Mouse (Mus musculus) neural tube, embryonic 14.5 days (tissue): Measurements from ENCODE around the gene Plxna4. TPM values are rescaled to one million over a fixed set of nuclear protein-coding genes. Genes with fewer than 3 reads are reported as not detected.

Experiments used
- ATAC-seq: fragments of 200-750 bp; cut with Nextera tagmentation; 2 replicates; pipeline ENCODE4 v1.8.0; 2017; ENCODE audit warnings: low read depth, mild to moderate bottlenecking, moderate TSS enrichment, moderate library complexity
- H3K27ac ChIP-seq: fragments of 300-500 bp; sonication (generic); 2 replicates; pipeline ENCODE4 v1.5.1; 2014; ENCODE audit warnings: low read depth, mild to moderate bottlenecking, control low read depth, low read length, moderate library complexity, mixed read lengths
- H3K27me3 ChIP-seq: fragments of 300-500 bp; sonication (generic); 2 replicates; pipeline ENCODE4 v1.6.1; 2014; ENCODE audit warnings: low read length; ENCODE audit not compliant: control insufficient read depth, insufficient read depth
- H3K36me3 ChIP-seq: fragments of 300-500 bp; sonication (generic); 2 replicates; pipeline ENCODE4 v1.6.1; 2014; ENCODE audit warnings: low read length, mixed read lengths; ENCODE audit not compliant: control insufficient read depth, insufficient read depth
- H3K4me1 ChIP-seq: fragments of 300-500 bp; sonication (generic); 2 replicates; pipeline ENCODE4 v1.6.1; 2014; ENCODE audit warnings: low read length; ENCODE audit not compliant: control insufficient read depth, insufficient read depth
- H3K4me2 ChIP-seq: fragments of 300-500 bp; sonication (generic); 2 replicates; pipeline ENCODE4 v1.6.1; 2014; ENCODE audit warnings: mild to moderate bottlenecking, low read depth, low read length, control low read depth
- H3K4me3 ChIP-seq: fragments of 300-500 bp; sonication (generic); 2 replicates; pipeline ENCODE4 v1.5.1; 2014; ENCODE audit warnings: low read depth, low read length, control low read depth, mixed read lengths
- H3K9ac ChIP-seq: fragments of 300-500 bp; sonication (generic); replicated peaks from 2 replicates; pipeline ENCODE4 v1.6.1; 2014; ENCODE audit warnings: low read depth, mild to moderate bottlenecking, control low read depth, low read length, mixed read lengths
- H3K9me3 ChIP-seq: fragments of 300-500 bp; sonication (generic); 2 replicates; pipeline ENCODE4 v1.6.1; 2016; ENCODE audit warnings: low read length; ENCODE audit not compliant: control insufficient read depth
- WGBS: fragments of 180-500 bp; shearing (Covaris S2); extraction: QIAGEN DNeasy Blood & Tissue Kit; methylation state at CpG from one replicate; pipeline ENCODE4 v1.1.7; 2014; 5-methylcytosine and 5-hydroxymethylcytosine counted together
- polyA plus RNA-seq: library from polyadenylated mRNA; unstranded; fragments of >200 nt; fragmentation: Nextera tagmentation; extraction: Ambion mirVana; gene quantifications from 2 replicates; pipeline ENCODE4 v1.2.1, GENCODE M21; 2014

Gene Plxna4
- polyA plus RNA-seq, 1 experiment from 2014 or later: 25.1 TPM

- H3K9ac ChIP-seq: no peak overlapping the region
- H3K27ac ChIP-seq: no peak overlapping the region
- no peaks in the 10 kb centered on the region for H3K9me3 ChIP-seq
- no peaks in the 10 kb centered on the region for H3K27me3 ChIP-seq
- no peak for ATAC-seq
- 89% methylated on average over 5 of the region's 5 CpGs for WGBS
- 0 out of 2 replicates have a peak, but pooled peaks cover 1% of the 10 kb centered on the region for H3K4me1 ChIP-seq
- no peak overlapping the region for H3K4me2 ChIP-seq
- no peak overlapping the region for H3K4me3 ChIP-seq
- H3K36me3 ChIP-seq: no peaks in the 10 kb centered on the region
These were observed 16.5 kb downstream of the Plxna4 start for GRCm38 (mm10) chr6:32571485-32571884.

- no peak for ATAC-seq
- Histone ChIP-seq H3K4me3 (no peak overlapping the region), H3K27ac (no peak overlapping the region), H3K4me2 (no peak overlapping the region), H3K9ac (no peak overlapping the region), H3K36me3 (no peaks in the 10 kb centered on the region), H3K9me3 (no peaks in the 10 kb centered on the region), H3K27me3 (no peaks in the 10 kb centered on the region), H3K4me1 (no peaks in the 10 kb centered on the region)
- WGBS: 36% methylated on average over 3 of the region's 3 CpGs
These were observed 17.5 kb downstream of the Plxna4 start for GRCm38 (mm10) chr6:32570445-32570844.

GRCm38 (mm10) chr6:32569919-32570318 lies 18.1 kb downstream of the Plxna4 start:
- Histone ChIP-seq H3K4me3 (no peak overlapping the region), H3K4me1 (no peaks in the 10 kb centered on the region), H3K27me3 (no peaks in the 10 kb centered on the region), H3K9me3 (no peaks in the 10 kb centered on the region), H3K4me2 (no peak overlapping the region), H3K36me3 (no peaks in the 10 kb centered on the region), H3K27ac (no peak overlapping the region), H3K9ac (no peak overlapping the region)
- no peak for ATAC-seq
- WGBS: 85% methylated on average over 3 of the region's 3 CpGs

- ATAC-seq: no peak
- H3K4me2 ChIP-seq: no peak overlapping the region
- H3K9me3 ChIP-seq: no peaks in the 10 kb centered on the region
- H3K27me3 ChIP-seq: no peaks in the 10 kb centered on the region
- H3K4me1 ChIP-seq: no peaks in the 10 kb centered on the region
- H3K27ac ChIP-seq: no peak overlapping the region
- H3K4me3 ChIP-seq: no peak overlapping the region
- 88% methylated on average over 1 of the region's 1 CpGs for WGBS
- no peak overlapping the region for H3K9ac ChIP-seq
- H3K36me3 ChIP-seq: no peaks in the 10 kb centered on the region
These were observed 41.1 kb downstream of the Plxna4 start for GRCm38 (mm10) chr6:32546915-32547314.

- no peak for ATAC-seq
- Histone ChIP-seq H3K27me3 (no peaks in the 10 kb centered on the region), H3K9ac (no peak overlapping the region), H3K27ac (no peak overlapping the region), H3K9me3 (no peaks in the 10 kb centered on the region), H3K36me3 (no peaks in the 10 kb centered on the region), H3K4me3 (no peak overlapping the region), H3K4me2 (no peak overlapping the region), H3K4me1 (no peaks in the 10 kb centered on the region)
- 89% methylated on average over 3 of the region's 3 CpGs for WGBS
These were observed 44.0 kb downstream of the Plxna4 start for GRCm38 (mm10) chr6:32544021-32544420.

- Histone ChIP-seq H3K9ac (no peak overlapping the region), H3K27me3 (no peaks in the 10 kb centered on the region), H3K9me3 (no peaks in the 10 kb centered on the region), H3K36me3 (no peaks in the 10 kb centered on the region), H3K27ac (no peak overlapping the region), H3K4me1 (no peaks in the 10 kb centered on the region), H3K4me3 (no peak overlapping the region), H3K4me2 (no peak overlapping the region)
- ATAC-seq: no peak
- WGBS: 91% methylated on average over 4 of the region's 4 CpGs
These were observed 47.8 kb downstream of the Plxna4 start for GRCm38 (mm10) chr6:32540155-32540554.

- Histone ChIP-seq H3K27ac (no peak overlapping the region), H3K27me3 (no peaks in the 10 kb centered on the region), H3K4me2 (no peak overlapping the region), H3K9ac (no peak overlapping the region), H3K9me3 (no peaks in the 10 kb centered on the region), H3K4me1 (no peaks in the 10 kb centered on the region), H3K4me3 (no peak overlapping the region), H3K36me3 (no peaks in the 10 kb centered on the region)
- no peak for ATAC-seq
- 78% methylated on average over 3 of the region's 3 CpGs for WGBS
These were observed 53.8 kb downstream of the Plxna4 start for GRCm38 (mm10) chr6:32533962-32534740.

GRCm38 (mm10) chr6:32528081-32528570 lies 59.9 kb downstream of the Plxna4 start:
- Histone ChIP-seq H3K4me2 (no peak overlapping the region), H3K27ac (no peak overlapping the region), H3K9me3 (no peaks in the 10 kb centered on the region), H3K27me3 (no peaks in the 10 kb centered on the region), H3K4me3 (no peak overlapping the region), H3K4me1 (no peaks in the 10 kb centered on the region), H3K36me3 (no peaks in the 10 kb centered on the region), H3K9ac (no peak overlapping the region)
- ATAC-seq: no peak
- WGBS: 85% methylated on average over 8 of the region's 8 CpGs

GRCm38 (mm10) chr6:32527518-32527917 lies 60.5 kb downstream of the Plxna4 start:
- no peaks in the 10 kb centered on the region for H3K36me3 ChIP-seq
- no peaks in the 10 kb centered on the region for H3K27me3 ChIP-seq
- ATAC-seq: no peak
- no peak overlapping the region for H3K9ac ChIP-seq
- H3K9me3 ChIP-seq: no peaks in the 10 kb centered on the region
- no peak overlapping the region for H3K4me3 ChIP-seq
- H3K4me1 ChIP-seq: no peaks in the 10 kb centered on the region
- H3K4me2 ChIP-seq: no peak overlapping the region
- WGBS: 79% methylated on average over 7 of the region's 7 CpGs
- H3K27ac ChIP-seq: no peak overlapping the region
